Mouse (Mus musculus) heart, postnatal 0 days (tissue): ENCODE results near the gene Thrb. TPM values are rescaled to one million over a fixed set of nuclear protein-coding genes. Genes with fewer than 3 reads are reported as not detected.

Experiments used
- ATAC-seq: fragments of 200-750 bp; cut with Nextera tagmentation; 2 replicates; pipeline ENCODE4 v1.8.0; 2017; ENCODE audit warnings: low read depth, moderate number of reproducible peaks, moderate library complexity; ENCODE audit not compliant: insufficient read depth
- DNase-seq: peaks from one replicate; pipeline ENCODE4 v3.0.0-alpha.2; 2016; ENCODE audit warnings: low spot score
- H3K27ac ChIP-seq: fragments of 300-500 bp; sonication (generic); 2 replicates; pipeline ENCODE4 v1.5.1; 2014; ENCODE audit warnings: low read depth, mild to moderate bottlenecking
- H3K27me3 ChIP-seq: fragments of 300-500 bp; sonication (generic); 2 replicates; pipeline ENCODE4 v1.6.1; 2014; ENCODE audit warnings: low read length, mixed read lengths; ENCODE audit not compliant: control insufficient read depth, insufficient read depth
- H3K36me3 ChIP-seq: fragments of 300-500 bp; sonication (generic); replicated peaks from 2 replicates; pipeline ENCODE4 v1.6.1; 2014; ENCODE audit warnings: low read length, mixed read lengths; ENCODE audit not compliant: control insufficient read depth, insufficient read depth
- H3K4me1 ChIP-seq: fragments of 300-500 bp; sonication (generic); 2 replicates; pipeline ENCODE4 v1.6.1; 2014; ENCODE audit warnings: antibody characterized with exemption; ENCODE audit not compliant: control insufficient read depth, insufficient read depth
- H3K4me2 ChIP-seq: fragments of 300-500 bp; sonication (generic); 2 replicates; pipeline ENCODE4 v1.6.1; 2014; ENCODE audit warnings: low read depth, mild to moderate bottlenecking, low read length, moderate library complexity
- H3K4me3 ChIP-seq: fragments of 300-500 bp; sonication (generic); 2 replicates; pipeline ENCODE4 v1.5.1; 2014; ENCODE audit warnings: low read depth, low read length
- H3K9ac ChIP-seq: fragments of 300-500 bp; sonication (generic); replicated peaks from 2 replicates; pipeline ENCODE4 v1.6.1; 2014; ENCODE audit warnings: low read depth, low read length, mixed read lengths
- H3K9me3 ChIP-seq: fragments of 300-500 bp; sonication (generic); replicated peaks from 2 replicates; pipeline ENCODE4 v1.6.1; 2016; ENCODE audit warnings: low read length; ENCODE audit not compliant: control insufficient read depth
- CTCF ChIP-seq: IDR thresholded peaks from 2 replicates; pipeline ENCODE4 v1.5.1; 2016; ENCODE audit warnings: antibody characterized with exemption, control low read depth, low read depth
- EP300 ChIP-seq: IDR thresholded peaks from 2 replicates; pipeline ENCODE4 v1.6.1; 2016; ENCODE audit warnings: antibody characterized with exemption, low read depth
- WGBS: fragments of 180-500 bp; shearing (Covaris S2); extraction: QIAGEN DNeasy Blood & Tissue Kit; methylation state at CpG from one replicate; pipeline ENCODE4 v1.1.7; 2014; 5-methylcytosine and 5-hydroxymethylcytosine counted together
- polyA plus RNA-seq: library from polyadenylated mRNA; unstranded; fragments of >200 nt; fragmentation: Nextera tagmentation; extraction: Ambion mirVana; gene quantifications from 2 replicates; pipeline ENCODE4 v1.2.1, GENCODE M21; 2015
- total RNA-seq: library from RNA; depleted of rRNA; stranded (reverse); fragments of >200 nt; gene quantifications from 2 replicates; pipeline ENCODE4 v1.2.3, GENCODE M21; 2014; ENCODE audit warnings: low replicate concordance

Gene Thrb
- total and polyA plus RNA-seq, 2 experiments from 2014 or later = 0.90 to 1.0 TPM

DNA sequence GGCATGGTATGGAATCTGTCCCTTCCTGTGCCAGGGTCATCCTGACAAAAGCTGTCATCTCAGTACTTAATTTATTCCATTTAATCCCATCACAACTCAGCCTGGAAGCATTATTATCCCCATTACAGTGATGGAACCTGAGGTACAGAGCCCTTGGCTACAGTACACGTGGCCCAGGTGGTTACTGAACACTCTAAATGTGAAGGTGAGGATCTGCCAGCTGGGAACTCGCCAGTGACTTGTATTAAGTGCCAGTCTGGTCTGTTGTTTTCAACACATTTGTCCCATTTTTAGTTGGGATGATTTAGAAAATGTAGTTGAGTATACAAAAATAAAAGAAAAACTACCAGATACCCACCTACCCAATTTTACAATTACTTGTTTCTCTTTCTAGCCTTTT lies 155.0 kb downstream of the Thrb start:
- H3K4me3 ChIP-seq = no peak overlapping the region
- ATAC-seq = no peak
- no peaks in the 10 kb centered on the region for H3K9me3 ChIP-seq
- H3K9ac ChIP-seq = no peak overlapping the region
- no peak for DNase-seq
- no peak overlapping the region for H3K27ac ChIP-seq
- H3K27me3 ChIP-seq = no peaks in the 10 kb centered on the region
- H3K4me1 ChIP-seq = no peaks in the 10 kb centered on the region
- no peak overlapping the region for H3K4me2 ChIP-seq
- H3K36me3 ChIP-seq = no peaks in the 10 kb centered on the region
- WGBS = 52% methylated on average over 2 of the region's 2 CpGs
- TF ChIP-seq EP300 (no peak), CTCF (no peak)

DNA sequence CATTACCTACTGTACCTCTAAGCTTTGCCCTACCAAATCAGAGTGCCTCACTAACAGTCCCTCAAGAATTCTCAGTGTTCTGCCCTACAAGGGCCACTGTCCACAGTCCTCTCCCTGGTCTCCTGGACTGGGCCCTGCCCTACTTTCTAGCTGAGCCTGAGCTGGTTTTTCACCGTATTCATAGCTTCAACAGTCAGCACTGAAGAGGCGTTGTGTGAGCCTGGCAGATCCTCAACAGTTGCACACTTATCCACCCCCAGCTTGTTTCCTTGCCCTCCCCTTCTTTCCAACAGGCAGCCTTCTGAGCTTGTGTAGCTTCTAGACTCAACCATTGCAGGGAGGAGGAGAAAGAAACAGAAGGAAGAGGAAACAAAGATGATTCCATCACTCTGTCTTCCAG lies 158.0 kb downstream of the Thrb start:
- DNase-seq (no peak), ATAC-seq (no peak)
- Histone ChIP-seq H3K4me2 (no peak overlapping the region), H3K9me3 (no peaks in the 10 kb centered on the region), H3K4me1 (no peaks in the 10 kb centered on the region), H3K36me3 (no peaks in the 10 kb centered on the region), H3K4me3 (no peak overlapping the region), H3K27me3 (no peaks in the 10 kb centered on the region), H3K27ac (no peak overlapping the region), H3K9ac (no peak overlapping the region)
- TF ChIP-seq EP300 = no peak
- TF ChIP-seq CTCF = no peak
- WGBS = 64% methylated on average over 2 of the region's 2 CpGs

DNA sequence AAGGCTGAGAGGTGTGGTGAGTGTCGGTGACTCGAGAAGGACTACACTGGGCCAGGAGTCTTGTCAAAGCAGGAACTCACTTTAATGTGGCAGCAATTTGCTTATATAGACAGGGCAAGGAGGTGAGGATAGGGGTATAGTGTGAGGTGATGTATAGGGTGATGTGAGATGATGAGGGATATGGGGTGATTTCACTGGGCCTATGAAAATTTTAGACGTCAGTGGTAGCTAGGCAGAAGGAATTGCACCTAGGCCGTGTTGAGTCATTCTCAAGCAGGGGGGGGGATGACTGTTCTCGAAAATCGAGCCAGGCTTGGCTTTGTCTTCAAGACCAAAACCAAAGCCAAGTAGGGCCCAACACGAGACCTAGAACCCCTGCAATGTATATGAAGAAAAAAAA lies 162.7 kb downstream of the Thrb start:
- TF ChIP-seq CTCF = no peak
- no peak for TF ChIP-seq EP300
- DNase-seq = no peak
- H3K9ac ChIP-seq = no peak overlapping the region
- no peaks in the 10 kb centered on the region for H3K27me3 ChIP-seq
- ATAC-seq = no peak
- no peaks in the 10 kb centered on the region for H3K36me3 ChIP-seq
- H3K27ac ChIP-seq = no peak overlapping the region
- WGBS = 73% methylated on average over 7 of the region's 7 CpGs
- H3K4me2 ChIP-seq = no peak overlapping the region
- H3K4me3 ChIP-seq = no peak overlapping the region
- H3K4me1 ChIP-seq = no peaks in the 10 kb centered on the region
- H3K9me3 ChIP-seq = no peaks in the 10 kb centered on the region

DNA sequence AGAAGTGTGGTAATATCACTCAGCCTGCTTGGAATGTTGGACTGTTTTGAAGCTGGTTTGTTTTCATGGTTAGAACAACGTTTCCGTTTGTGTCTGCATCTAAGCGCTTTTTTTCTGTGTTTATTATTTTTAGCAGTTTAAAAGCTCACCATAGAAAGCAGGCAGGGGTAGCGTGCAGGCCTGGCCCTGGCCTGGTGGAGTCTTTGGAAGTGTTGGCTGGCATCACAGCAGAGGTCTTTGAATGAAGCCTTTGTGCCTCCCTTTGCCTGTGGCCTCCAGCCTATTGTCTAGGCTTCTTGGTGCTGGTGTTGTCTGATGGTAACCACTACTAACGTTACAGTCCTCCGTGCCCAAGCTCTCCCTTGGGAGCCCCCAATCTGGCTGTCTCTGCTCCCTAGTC lies 167.3 kb downstream of the Thrb start:
- Histone ChIP-seq H3K4me2 (no peak overlapping the region), H3K4me3 (no peak overlapping the region), H3K36me3 (no peaks in the 10 kb centered on the region), H3K9ac (no peak overlapping the region), H3K27ac (no peak overlapping the region), H3K27me3 (no peaks in the 10 kb centered on the region), H3K9me3 (no peaks in the 10 kb centered on the region), H3K4me1 (no peaks in the 10 kb centered on the region)
- no peak for TF ChIP-seq CTCF
- ATAC-seq (no peak), DNase-seq (no peak)
- 48% methylated on average over 6 of the region's 6 CpGs for WGBS

DNA sequence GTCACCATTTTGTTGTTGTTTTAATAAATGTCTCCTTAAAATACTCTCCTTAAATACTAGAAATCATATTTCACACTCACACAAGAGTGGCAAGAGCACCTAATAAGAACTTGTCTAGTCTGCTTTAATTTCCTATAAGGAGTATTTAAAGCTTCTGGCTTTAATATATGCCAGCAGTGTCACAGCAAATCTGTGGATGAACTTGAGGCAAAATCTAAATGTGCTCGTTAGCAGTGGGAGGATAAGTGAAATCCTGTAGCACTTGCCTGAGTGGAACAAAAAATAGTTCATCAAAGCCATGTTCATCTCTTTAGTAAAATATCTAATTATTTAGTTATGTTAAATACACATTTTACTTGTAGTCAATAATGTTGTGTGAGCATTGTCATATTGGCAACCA lies 175.7 kb downstream of the Thrb start:
- Histone ChIP-seq H3K4me2 (no peak overlapping the region), H3K27me3 (no peaks in the 10 kb centered on the region), H3K36me3 (no peaks in the 10 kb centered on the region), H3K9ac (no peak overlapping the region), H3K4me1 (no peaks in the 10 kb centered on the region), H3K27ac (no peak overlapping the region), H3K4me3 (no peak overlapping the region), H3K9me3 (no peaks in the 10 kb centered on the region)
- DNase-seq (no peak), ATAC-seq (no peak)
- 63% methylated on average over 1 of the region's 1 CpGs for WGBS
- TF ChIP-seq EP300 (no peak), CTCF (no peak)

DNA sequence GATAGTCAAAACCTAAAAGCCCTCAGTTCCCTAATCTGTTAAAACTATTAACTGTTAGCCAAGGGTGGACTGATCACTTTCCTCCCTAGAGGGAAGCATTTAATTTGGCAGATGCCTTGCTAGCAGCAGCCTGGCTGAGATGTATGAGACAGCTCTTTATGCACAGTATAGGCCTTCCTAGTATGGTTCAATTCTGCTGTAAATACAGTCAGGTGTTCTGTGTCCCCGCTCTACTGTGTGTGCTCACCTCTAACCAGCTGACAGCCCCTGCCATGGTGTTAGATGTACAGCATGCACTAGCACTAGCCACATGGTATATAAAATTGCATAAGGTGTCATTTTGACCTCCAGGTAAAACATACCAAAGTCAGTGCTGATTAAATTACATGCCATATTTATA lies 176.7 kb downstream of the Thrb start:
- no peaks in the 10 kb centered on the region for H3K27me3 ChIP-seq
- H3K27ac ChIP-seq = no peak overlapping the region
- H3K36me3 ChIP-seq = no peaks in the 10 kb centered on the region
- WGBS = 91% methylated on average over 1 of the region's 1 CpGs
- no peaks in the 10 kb centered on the region for H3K9me3 ChIP-seq
- H3K4me1 ChIP-seq = no peaks in the 10 kb centered on the region
- H3K9ac ChIP-seq = no peak overlapping the region
- no peak for ATAC-seq
- no peak for DNase-seq
- TF ChIP-seq EP300 = no peak
- no peak for TF ChIP-seq CTCF
- no peak overlapping the region for H3K4me2 ChIP-seq
- H3K4me3 ChIP-seq = no peak overlapping the region
